11 mouse cellular contexts compared by ENCODE assay signal in the genomic region with DNA sequence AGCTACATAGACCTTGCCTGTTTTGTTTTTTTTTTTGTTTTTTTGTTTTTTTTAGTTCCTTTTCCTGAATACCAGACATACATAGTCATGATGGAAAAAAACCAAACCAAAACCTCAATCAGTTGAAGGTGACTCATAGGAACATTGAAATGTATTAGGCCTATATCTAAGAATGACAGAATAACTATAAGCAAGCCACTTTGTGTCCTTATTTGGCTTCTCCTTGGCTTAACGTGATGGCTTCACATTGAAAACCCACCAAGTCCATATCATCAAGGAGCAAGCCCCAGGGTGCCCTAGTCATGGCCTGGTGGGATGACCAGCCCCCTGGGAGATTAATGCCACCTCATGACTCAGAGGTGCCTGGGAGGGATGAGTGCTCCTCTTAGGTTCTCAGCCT.
"Had no signal": no experiment of that assay in that cellular context is flagged by ENCODE, and none has a peak within 500 bp of the region (broad histone marks: within the 10 kb centered on the region; RNA-seq: fewer than 3 reads in every experiment).

No protein-coding gene starts in this region.

- H3K36me3 ChIP-seq: limb, embryonic 13.5 days; midbrain, embryonic 13.5 days; neural tube, embryonic 12.5 days had no signal

- DNase-seq: kidney, adult 8-10 months; kidney, postnatal 25 days; left cerebral cortex, postnatal 4 days; lung, adult 18-20 months; retina, postnatal 1 day; thymus, postnatal 36 days had no signal

- H3K27ac ChIP-seq: layer of hippocampus, adult 2 months; limb, embryonic 13.5 days; liver, embryonic 14.5 days; midbrain, embryonic 13.5 days; neural tube, embryonic 12.5 days had no signal

- H3K4me3 ChIP-seq: layer of hippocampus, adult 2 months; limb, embryonic 13.5 days; midbrain, embryonic 13.5 days; neural tube, embryonic 12.5 days had no signal

- H3K4me1 ChIP-seq: limb, embryonic 13.5 days; midbrain, embryonic 13.5 days; neural tube, embryonic 12.5 days had no signal

- ATAC-seq: midbrain, embryonic 13.5 days had no signal

- H3K9ac ChIP-seq: limb, embryonic 13.5 days; liver, embryonic 14.5 days; midbrain, embryonic 13.5 days; neural tube, embryonic 12.5 days had no signal

- H3K9me3 ChIP-seq: limb, embryonic 13.5 days; midbrain, embryonic 13.5 days; neural tube, embryonic 12.5 days had no signal

- H3K27me3 ChIP-seq: limb, embryonic 13.5 days; midbrain, embryonic 13.5 days; neural tube, embryonic 12.5 days had no signal

- H3K4me2 ChIP-seq: limb, embryonic 13.5 days; midbrain, embryonic 13.5 days; neural tube, embryonic 12.5 days had no signal
